Mouse (Mus musculus): ENCODE data around the gene Gm10354.
"Not testable (repeated sequence)": the region's sequence is repeated elsewhere in the genome, so short reads cannot be mapped to it uniquely, and the experiment has no call there.

Gene Gm10354

DNA sequence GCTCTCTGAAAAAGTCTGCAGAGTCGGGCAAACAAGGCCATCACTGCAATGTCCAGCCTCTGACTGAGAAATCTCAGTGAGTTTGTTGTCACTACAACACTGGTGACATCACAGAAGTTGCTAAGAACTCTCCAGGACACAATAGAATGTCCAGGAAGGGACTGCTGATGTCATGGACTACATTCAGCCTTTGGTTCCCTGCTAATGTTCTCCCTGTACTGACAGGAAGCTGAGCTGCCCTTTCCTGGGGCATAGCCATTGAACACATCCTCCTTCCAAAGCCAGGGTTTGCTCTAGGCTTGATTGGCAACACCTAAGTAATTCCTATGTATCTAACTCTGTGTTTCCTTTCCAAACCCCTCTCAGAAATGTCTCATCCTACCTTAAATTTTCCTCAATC lies at the start of gene Gm10354:
Gene Gm10354 (minus strand): TSS at position 101 of the 400 bp plus-strand sequence.
- not testable (repeated sequence) for DNase-seq

DNA sequence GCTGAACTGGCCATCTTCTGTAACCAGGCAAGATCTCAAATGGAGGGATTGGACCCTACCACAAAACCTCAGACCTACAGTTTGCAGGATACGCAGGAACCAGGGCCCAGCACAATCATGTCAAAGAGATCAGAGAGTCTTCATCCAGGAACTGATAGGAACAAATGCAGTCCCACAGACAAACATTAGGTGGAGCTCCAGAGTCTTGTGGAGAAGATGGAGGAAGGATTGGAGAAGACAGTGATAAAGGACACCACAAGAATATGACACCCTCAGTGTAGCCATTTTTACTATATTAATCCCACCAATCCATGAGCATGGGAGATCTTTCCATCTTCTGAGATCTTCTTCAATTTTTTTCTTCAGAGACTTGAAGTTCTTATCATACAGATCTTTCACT lies 45.6 kb upstream of the Gm10354 start:
- peak; percentile 2 for DNase-seq

DNA sequence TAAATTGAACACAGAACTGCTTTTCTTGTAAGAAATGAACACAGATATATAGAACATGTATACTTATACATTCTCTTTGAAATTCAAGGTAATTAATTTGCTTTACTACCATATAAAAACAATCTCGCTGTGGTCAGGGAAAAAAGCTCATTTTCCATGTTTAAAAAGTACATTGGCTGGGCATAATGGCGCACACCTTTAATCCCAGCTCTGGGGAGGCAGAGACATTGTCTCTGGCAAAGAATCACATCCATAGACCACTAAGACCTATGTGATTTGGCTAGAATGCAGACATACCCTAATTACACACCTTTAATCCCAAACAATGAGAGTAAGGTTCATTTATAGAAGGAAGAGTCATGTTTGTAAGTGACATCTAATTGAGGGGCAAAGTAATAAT lies 41.3 kb upstream of the Gm10354 start:
- peak; percentile 1 for DNase-seq

DNA sequence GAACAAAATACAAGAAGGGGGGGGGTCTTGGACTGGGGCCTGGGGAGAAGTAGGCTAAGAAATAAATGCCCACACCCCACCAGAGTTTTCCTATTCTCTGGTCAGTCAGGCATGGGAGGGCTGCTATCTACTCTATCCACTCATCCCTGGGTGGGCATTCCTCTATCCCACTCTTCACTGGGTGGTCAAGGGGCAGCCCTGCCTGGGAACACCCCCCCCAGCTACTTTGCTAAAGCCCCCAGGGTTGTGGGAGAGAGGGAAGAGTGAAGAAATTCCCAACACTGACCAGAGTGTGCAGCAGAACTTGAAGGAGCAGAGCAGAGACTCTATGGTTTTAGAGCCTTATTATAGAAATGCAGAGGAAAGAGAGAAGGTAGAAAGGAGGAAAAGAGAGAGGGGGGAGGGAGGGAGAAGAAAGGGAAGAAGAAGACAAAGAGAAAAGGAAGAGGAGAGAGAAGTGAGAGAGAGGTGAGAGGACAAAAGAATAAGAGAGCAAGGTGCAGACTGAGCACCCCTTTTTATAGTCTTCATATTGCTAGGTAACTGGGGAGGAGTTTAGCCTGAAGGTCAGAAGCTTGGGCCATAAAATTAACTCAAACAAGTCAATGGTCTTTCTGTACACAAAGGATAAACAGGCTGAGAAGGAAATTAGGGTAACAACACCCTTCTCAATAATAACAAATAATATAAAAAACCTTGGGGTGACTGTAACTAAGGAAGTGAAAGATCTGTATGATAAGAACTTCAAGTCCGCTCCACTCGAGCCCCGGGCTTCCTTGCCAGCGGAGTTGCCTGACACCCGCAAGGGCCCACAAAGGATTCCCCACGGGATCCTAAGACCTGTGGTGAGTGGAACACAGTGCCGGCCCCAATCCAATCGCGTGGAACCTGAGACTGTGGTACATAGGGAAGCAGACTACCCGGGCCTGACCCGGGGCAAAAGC lies 32.2 kb upstream of the Gm10354 start:
- DNase-seq, result peak; percentile 3

DNA sequence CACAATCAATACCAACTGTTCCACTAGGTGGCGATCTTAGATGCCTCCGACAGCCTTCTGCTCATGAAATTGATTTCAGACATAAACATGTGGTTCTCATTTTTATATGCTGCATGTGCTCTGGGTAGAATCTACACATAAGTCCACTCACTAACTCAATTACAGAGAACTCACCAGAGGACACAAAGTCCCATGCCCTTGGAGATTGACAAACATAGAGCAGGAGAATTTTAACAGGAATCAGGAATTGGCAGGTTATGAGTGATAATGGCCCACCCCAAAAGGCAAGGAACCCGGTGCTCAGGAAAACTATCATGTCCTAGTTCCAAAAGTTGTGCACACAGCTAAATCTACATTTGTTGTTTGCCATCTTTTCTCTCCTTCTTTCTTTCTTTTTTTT lies 28.2 kb upstream of the Gm10354 start:
- DNase-seq, result not testable (repeated sequence)

DNA sequence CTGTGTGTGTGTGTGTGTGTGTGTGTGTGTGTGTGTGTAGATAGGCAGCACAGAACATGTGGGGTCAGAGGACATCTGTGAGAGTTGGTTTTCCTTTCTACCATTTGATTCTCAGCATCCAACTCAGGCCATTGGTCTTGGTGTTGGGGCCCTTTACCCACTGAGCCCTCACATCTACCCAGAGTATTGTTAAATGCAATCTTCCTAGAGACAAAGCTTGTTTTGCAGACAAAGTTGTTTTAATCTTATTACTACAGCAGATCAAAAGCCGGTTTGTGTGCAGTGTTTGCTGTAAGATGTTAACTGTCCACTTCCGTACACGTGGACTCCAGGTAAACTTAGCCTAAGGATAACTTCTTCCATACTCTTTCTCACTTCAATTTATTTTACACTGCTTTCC lies 27.6 kb upstream of the Gm10354 start:
- DNase-seq, result peak; percentile 2

DNA sequence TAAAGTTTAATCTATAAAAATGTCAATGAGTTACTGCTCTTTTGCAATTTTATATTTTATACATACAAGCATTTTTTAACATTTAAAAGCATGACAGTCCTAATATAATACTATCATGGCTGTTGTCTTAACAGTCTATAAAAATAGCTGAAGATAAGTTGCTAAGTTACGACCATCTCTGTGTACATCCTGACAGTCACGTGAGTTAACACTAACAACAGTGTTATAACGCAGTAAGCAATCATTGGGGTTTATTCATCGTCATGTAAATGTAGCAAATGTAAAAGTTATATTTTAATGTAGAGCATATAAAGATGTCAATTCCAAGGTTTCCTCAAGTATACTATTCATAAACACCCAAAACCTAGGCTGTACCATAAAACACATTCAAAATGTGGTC lies 26.8 kb upstream of the Gm10354 start:
- DNase-seq, result not testable (repeated sequence)

DNA sequence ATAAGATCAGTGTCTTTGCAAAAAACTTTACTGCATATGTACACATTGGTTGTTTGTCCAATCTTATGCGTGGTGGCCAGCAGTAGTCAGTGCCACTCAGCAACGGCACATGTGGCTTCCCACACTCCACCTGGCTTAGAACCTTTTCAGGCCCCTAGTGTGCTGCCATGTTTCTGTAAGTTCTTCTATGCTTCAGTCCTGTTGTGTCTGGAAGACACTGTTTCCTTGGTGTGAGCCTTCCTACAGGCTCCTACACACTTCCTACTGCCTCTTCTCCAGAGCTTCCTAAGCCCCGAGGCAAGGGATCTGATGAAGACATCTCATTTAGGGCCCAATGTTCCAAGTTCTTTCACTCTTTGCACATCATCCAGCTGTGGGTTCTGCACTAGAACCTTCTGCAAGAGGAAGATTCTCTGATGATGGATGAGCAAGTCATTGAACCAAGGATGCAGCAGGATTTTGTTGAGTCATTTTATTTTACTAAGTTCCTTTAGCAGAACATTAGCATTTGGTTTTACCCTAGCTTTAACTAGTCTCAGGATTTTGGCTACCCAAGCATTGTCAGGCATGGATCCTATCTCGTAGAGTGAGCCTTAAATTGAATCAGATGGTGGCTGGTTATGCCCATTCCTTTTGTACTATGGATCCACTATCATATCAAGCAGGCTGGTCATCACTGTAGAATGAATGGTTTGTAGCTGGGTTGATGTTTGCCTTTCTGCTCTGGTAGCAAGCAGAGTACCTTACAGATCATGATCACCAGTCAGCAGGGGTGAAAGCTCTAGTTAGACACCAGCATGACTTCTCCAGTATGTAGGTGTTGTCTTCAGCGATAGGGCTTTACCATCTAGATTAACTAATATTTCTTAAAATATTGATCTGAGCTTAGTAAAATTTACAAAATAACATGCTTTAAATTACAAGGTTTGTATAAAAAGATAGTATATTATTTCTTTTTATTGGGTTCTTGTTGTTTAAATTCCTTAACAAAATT lies 26.1 kb upstream of the Gm10354 start:
- DNase-seq, result not testable (repeated sequence)

DNA sequence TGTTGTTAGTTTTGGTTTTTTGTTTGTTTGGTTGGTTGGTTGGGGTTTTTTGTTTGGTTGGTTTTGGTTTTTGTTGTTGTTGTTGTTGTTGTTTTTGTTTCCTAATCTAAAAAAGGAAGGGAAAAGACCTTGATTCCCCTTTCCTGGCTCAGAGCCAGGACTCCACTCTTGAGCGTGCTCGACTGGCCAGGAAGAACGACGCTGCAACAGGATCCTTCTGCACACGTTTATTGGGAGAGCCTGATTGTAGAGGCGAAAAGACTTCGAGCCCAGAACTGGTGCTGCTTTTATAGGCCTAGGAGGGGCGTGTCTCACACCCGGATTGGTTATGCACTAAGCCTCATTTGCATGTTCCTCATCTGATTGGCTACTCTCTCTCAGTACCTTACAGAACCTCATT lies 19.3 kb upstream of the Gm10354 start:
- not testable (repeated sequence) for DNase-seq

DNA sequence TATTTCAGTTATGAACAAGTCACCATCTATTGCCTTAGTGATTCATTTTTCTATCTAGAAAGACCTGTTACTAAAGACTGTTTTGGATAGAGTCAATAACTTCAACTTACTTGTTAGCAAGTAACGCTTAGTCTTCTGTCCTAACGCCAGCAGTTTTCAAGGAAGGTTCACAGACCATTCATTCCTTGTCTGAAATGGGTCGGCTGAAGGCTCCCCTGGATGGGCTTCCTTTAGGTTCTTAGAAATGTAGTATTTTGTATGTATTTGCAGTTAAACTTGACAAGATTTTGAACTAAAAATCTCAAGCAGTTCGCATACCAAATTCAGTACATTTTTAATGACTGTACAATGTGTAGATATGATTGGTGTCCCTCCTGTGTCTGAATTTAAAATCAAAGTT lies 18.8 kb upstream of the Gm10354 start:
- peak; percentile 8 for DNase-seq

DNA sequence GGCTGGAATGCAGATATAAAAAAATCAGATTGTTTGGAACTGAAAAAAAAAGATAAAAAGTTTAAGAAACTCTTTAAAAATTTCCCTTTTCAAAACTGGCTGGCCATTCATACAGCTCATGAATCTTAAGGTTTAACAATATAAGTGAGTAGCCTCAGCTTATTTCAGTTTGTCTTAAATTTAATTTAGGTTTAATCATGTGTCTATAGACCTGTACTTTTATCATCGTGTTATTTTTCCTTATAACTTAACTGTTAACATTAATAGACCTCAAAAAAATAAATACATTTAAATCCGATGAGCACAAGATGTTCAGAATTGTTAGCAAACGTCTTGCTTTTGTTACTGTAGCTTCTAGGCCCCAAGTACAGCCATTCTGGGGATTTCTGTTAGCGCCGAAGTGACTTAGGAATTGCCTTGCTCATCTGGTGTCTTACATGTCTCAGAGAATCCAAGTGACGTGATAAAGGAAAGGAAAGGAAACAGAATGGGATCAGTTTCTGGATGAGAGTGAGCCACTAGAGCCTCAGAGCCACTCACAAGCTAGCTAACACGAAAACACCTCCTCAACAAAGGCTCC lies 18.0 kb upstream of the Gm10354 start:
- DNase-seq, result not testable (repeated sequence)

DNA sequence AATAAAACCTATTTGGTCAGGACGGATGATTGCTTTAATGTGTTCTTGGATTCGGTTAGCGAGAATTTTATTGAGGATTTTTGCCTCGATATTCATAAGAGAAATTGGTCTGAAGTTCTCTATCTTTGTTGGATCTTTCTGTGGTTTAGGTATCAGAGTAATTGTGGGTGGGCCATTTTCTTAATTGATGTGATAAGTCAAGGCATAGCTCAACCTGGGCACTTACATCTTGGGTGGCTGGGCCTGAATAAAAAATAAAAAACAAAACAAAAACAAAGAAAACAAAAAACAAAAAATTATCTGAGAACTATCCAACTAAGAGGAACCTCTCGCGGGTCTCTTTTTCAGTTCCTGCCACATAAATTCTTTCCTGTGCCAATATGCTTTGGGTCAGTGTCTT lies 15.4 kb upstream of the Gm10354 start:
- not testable (repeated sequence) for DNase-seq

DNA sequence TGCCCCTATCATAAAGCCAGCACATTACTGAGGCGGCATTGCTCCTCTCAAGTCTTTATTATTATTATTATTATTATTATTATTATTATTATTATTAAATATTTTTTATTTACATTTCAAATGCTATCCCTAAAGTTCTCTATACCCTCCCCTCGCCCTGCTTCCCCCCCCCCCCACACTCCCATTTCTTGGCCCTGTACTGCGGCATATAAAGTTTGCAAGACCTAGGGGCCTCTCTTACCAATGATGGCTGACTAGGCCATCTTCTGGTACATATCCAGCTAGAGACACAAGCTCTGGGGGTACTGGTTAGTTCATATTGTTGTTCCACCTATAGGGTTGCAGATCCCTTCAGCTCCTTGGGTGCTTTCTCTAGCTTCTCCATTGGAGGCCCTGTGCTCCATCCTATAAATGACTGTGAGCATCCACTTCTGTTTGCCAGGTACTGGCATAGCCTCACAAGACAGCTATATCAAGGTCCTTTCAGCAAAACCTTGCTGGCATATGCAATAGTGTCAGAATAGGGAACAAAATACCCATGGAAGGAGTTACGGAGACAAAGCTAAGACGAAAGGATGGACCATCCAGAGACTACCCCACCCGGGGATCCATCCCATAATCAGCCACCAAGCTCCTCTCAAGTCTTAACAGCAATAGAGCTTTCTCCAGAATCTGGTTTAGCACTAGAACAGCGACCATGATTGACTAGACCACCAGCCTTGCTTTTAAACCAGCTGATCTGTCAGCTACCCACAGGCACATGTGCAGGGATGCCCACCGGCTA lies 11.8 kb upstream of the Gm10354 start:
- not testable (repeated sequence) for DNase-seq

DNA sequence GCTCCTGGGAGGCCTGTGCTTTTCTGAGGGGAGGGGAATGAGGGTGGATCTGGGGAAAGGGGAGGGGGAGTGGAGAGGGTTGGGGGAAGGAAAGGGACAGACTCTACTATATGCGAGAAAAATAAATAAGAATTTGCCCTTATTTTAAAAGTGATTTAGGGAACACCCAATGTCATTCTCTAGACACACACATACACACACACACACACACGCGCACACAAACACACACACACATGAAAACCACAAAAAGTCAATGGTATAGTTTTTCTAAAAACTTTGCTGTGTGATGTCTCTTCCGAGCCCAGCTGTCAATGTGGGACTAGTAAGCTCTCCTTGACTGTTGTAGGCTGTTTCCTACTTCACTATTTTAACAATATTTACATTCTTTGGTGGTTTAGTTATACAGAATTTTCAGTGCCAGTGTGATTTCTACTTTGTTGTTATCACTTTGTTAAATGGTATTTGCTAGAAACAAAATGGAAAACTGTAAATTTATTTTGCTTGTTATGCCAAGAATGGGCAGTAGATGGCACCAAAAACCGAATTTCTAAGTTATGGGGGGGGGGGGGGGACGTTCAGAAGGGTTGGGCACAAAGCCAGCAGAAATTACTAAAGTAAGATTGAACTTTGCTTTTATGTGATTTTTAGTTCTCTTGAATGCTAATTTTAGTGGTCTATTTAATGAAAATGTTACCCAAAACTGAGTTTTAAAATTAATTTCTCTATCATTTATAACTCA lies 8.1 kb upstream of the Gm10354 start:
- DNase-seq, result not testable (repeated sequence)

DNA sequence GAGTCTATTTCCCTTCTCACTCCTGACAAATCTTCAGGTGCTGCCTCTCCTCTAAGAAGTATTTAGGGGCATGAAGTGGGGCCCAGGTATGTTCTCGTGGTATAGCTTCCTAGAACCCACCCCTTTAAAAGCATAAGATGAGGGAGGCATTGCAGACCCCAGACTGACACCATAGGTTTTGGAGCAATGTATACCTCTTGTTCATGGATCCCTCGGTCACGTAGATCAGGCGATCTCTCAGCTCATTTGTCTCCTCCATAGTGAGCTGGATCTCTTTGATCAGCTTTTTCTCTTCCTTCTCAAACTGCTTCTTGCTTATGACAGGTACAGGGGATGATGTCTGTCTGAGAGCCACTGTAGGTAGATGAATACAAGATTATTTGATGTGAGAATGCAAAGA lies 1.4 kb downstream of the Gm10354 start:
- not testable (repeated sequence) for DNase-seq

DNA sequence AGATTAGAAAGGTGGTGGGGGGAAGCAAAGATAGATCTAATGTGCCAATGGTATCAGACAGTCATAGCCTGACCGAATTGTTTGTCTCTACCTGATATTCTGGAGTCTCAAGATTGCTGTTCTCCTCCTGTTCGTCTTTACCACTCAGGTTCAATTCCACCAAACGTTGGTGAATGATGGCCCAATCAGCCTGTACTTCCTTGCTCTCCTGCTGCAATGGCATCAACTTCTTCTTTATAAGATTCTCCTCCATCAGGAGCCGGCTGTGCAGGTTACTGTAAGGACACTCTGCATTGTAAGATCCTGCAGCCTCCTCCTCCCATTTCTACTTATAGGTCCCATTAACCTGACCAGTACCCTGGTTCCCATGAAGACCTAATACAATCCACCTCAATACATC lies 3.4 kb downstream of the Gm10354 start:
- not testable (repeated sequence) for DNase-seq

DNA sequence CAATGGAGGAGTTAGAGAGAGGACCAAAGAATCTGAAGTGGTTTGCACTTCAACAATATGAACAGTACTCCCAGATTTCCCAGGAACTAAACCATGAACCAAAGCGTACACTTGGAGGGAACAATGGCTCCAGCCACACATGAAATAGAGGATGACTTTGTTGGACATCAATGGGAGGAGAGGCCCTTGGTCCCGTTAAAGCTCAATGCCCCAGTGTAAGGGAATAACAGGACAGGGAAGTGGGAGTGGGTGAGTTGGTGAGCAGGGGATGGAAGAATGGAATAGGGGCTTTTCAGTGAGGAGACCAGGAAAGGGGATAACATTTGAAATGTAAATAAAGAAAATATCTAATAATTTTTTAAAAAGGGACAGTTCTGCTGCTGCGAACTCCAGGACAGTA lies 5.9 kb downstream of the Gm10354 start:
- DNase-seq, result not testable (repeated sequence)

DNA sequence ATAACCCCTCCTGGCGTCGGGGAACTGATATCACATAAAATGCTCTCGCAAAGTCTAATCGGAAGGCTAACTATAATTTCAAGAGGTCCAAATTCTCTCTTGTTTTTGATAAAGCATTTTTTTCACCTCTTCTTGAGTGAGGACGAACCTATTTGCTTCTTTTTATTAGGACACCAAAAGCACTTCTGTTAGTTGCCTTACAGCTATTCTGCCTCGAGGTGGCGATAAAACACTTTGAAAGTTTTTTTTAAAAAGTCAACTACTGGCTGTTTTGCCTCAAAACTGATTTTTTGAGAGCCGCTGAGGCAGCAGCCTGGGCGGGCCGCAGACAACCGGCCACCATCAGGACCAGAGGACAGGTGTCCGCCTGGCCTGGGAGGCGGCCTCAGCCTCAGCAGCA lies 14.9 kb downstream of the Gm10354 start:
- DNase-seq, result not testable (repeated sequence)

DNA sequence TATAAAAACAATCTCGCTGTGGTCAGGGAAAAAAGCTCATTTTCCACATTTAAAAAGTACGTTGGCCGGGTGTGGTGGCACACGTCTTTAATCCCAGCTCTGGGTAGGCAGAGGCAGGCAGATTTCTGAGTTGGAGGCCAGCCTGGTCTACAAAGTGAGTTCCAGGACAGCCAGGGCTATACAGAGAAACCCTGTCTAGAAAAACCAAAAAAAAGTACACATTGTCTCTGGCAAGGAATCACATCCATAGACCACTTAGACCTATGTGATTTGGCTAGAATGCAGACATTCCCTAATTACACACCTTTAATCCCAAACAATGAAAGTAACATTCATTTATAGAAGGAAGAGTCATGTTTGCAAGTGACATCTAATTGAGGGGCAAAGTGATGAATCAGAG lies 17.2 kb downstream of the Gm10354 start:
- not testable (repeated sequence) for DNase-seq

DNA sequence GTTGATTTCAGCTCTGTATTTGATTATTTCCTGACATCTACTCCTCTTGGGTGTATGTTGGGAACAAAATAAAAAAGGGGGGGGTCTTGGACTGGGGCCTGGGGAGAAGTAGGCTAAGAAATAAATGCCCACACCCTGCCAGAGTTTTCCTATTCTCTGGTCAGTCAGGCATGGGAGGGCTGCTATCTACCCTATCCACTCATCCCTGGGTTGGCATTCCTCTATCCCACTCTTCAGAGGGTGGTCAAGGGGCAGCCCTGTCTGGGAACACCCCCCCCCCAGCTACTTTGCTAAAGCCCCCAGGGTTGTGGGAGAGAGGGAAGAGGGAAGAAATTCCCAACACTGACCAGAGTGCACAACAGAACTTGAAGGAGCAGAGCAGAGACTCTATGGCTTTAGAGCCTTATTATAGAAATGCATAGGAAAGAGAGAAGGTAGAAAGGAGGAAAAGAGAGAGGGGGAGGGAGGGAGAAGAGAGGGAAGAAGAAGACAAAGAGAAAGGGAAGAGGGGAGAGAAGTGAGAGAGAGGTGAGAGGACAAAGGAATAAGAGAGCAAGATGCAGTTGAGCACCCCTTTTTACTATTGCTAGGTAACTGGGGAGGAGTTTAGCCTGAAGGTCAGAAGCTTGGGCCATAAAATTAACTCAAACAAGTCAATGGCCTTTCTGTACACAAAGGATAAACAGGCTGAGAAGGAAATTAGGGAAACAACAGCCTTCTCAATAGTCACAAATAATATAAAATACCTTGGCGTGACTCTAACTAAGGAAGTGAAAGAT lies 22.6 kb downstream of the Gm10354 start:
- DNase-seq, result not testable (repeated sequence)
